Mouse (Mus musculus) hindbrain, embryonic 16.5 days (tissue): ENCODE results near the gene Nav2. TPM values are rescaled to one million over a fixed set of nuclear protein-coding genes. Genes with fewer than 3 reads are reported as not detected.

Experiments
- ATAC-seq: fragments of 200-750 bp; cut with Nextera tagmentation; 2 replicates; pipeline ENCODE4 v1.8.0; 2017; ENCODE audit warnings: moderate TSS enrichment, moderate library complexity
- H3K27ac ChIP-seq: fragments of 300-500 bp; sonication (generic); 2 replicates; pipeline ENCODE4 v1.5.1; 2014; ENCODE audit warnings: low read depth, mild to moderate bottlenecking, control low read depth, low read length, moderate library complexity
- H3K27me3 ChIP-seq: fragments of 300-500 bp; sonication (generic); replicated peaks from 2 replicates; pipeline ENCODE4 v1.6.1; 2014; ENCODE audit warnings: low read length; ENCODE audit not compliant: control insufficient read depth, insufficient read depth
- H3K36me3 ChIP-seq: fragments of 300-500 bp; sonication (generic); 2 replicates; pipeline ENCODE4 v1.6.1; 2014; ENCODE audit warnings: mild to moderate bottlenecking, low read length, moderate library complexity, mixed read lengths; ENCODE audit not compliant: control insufficient read depth, insufficient read depth
- H3K4me1 ChIP-seq: fragments of 300-500 bp; sonication (generic); 2 replicates; pipeline ENCODE4 v1.6.1; 2014; ENCODE audit warnings: low read depth, low read length; ENCODE audit not compliant: control insufficient read depth, insufficient read depth
- H3K4me2 ChIP-seq: fragments of 300-500 bp; sonication (generic); 2 replicates; pipeline ENCODE4 v1.6.1; 2014; ENCODE audit warnings: mild to moderate bottlenecking, low read length, control low read depth, moderate library complexity
- H3K4me3 ChIP-seq: fragments of 300-500 bp; sonication (generic); 2 replicates; pipeline ENCODE4 v1.5.1; 2014; ENCODE audit warnings: mild to moderate bottlenecking, low read length, control low read depth, moderate library complexity
- H3K9ac ChIP-seq: fragments of 300-500 bp; sonication (generic); 2 replicates; pipeline ENCODE4 v1.6.1; 2014; ENCODE audit warnings: low read depth, mild to moderate bottlenecking, control low read depth, low read length, moderate library complexity
- H3K9me3 ChIP-seq: fragments of 300-500 bp; sonication (generic); 2 replicates; pipeline ENCODE4 v1.6.1; 2014; ENCODE audit warnings: mild to moderate bottlenecking, low read length, moderate library complexity; ENCODE audit not compliant: control insufficient read depth
- WGBS: fragments of 180-500 bp; shearing (Covaris S2); extraction: QIAGEN DNeasy Blood & Tissue Kit; methylation state at CpG from one replicate; pipeline ENCODE4 v1.1.7; 2014; 5-methylcytosine and 5-hydroxymethylcytosine counted together
- polyA plus RNA-seq: library from polyadenylated mRNA; unstranded; fragments of >200 nt; fragmentation: Nextera tagmentation; extraction: Ambion mirVana; gene quantifications from 2 replicates; pipeline ENCODE4 v1.2.1, GENCODE M21; 2015

Nav2 gene
- polyA plus RNA-seq, 1 experiment from 2014 or later, result 27.9 TPM

DNA sequence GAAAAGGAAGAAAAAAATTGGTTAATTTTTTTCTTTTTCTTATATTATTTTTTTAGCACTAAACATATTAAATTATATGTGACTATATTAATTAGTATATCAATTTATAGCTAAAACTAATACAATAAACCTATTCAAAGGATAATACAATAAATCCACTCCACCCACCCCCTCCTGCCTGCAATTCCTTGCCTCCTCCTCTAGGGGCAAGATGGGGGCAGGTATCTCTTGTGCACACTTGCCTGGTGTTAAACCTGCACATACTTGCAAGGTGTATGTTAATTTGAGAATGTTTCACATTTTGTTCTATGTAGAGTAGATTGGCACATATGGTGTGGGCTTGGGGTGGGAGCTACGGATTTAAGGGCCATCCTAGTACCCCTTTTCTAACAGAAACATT, 711.6 kb downstream of the Nav2 start:
- Histone ChIP-seq H3K4me1 (no peaks in the 10 kb centered on the region), H3K27ac (no peak overlapping the region), H3K27me3 (peaks cover 68% of the 10 kb centered on the region), H3K9ac (no peak overlapping the region), H3K4me2 (no peak overlapping the region), H3K36me3 (no peaks in the 10 kb centered on the region), H3K4me3 (no peak overlapping the region), H3K9me3 (no peaks in the 10 kb centered on the region)
- 75% methylated on average over 1 of the region's 1 CpGs for WGBS
- ATAC-seq, result no peak

DNA sequence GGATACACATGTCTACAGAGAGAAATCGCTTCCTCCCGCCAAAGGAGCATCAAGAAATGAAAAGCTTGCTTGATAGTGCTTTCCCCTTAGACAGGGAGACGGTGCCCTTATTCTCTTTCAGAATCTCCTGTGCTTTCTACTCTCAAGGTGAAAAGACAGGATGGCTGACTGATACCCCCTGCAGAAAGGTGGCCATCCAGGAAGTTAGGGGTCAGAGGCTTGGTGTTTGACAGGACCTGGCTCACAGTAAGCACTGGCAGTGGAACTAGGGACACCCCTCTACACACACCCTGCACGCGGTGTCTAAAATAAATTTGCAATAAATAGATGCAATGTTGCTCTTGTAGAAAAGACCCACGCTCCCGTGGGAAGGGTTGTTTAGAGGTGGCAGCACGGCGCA, 723.4 kb downstream of the Nav2 start:
- no peak overlapping the region for H3K4me2 ChIP-seq
- WGBS, result 13% methylated on average over 9 of the region's 9 CpGs
- H3K27me3 ChIP-seq, result peaks cover 74% of the 10 kb centered on the region
- no peak overlapping the region for H3K4me3 ChIP-seq
- no peaks in the 10 kb centered on the region for H3K9me3 ChIP-seq
- ATAC-seq, result no peak
- no peak overlapping the region for H3K9ac ChIP-seq
- no peaks in the 10 kb centered on the region for H3K36me3 ChIP-seq
- H3K4me1 ChIP-seq, result peaks cover 6% of the 10 kb centered on the region; the same call in 1 of the 2 replicates
- no peak overlapping the region for H3K27ac ChIP-seq

DNA sequence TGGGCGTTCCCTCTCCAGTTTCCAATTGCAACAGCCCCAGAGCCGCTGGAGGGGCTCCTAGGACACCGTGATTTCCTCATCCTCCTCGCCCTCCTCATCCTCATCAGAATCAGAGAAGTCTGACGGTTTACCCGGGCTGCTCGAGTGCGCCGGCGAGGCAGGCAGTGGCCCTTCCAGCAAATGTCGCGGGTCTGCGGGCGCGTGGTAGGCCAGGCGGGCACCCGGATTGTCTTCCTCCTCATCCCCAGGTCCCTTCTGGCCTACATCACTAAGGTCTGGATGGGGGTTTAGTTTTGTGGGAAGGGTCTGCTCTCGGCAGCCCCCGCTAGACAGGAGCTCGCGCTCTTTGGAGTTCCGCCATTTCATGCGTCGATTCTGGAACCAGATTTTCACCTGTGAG, 723.9 kb downstream of the Nav2 start:
- Histone ChIP-seq H3K27ac (no peak overlapping the region), H3K4me1 (peaks cover 6% of the 10 kb centered on the region; the same call in 1 of the 2 replicates), H3K36me3 (no peaks in the 10 kb centered on the region), H3K9ac (no peak overlapping the region), H3K4me2 (no peak overlapping the region), H3K27me3 (peaks cover 73% of the 10 kb centered on the region), H3K4me3 (no peak overlapping the region), H3K9me3 (no peaks in the 10 kb centered on the region)
- 9% methylated on average over 24 of the region's 24 CpGs for WGBS
- ATAC-seq, result no peak

DNA sequence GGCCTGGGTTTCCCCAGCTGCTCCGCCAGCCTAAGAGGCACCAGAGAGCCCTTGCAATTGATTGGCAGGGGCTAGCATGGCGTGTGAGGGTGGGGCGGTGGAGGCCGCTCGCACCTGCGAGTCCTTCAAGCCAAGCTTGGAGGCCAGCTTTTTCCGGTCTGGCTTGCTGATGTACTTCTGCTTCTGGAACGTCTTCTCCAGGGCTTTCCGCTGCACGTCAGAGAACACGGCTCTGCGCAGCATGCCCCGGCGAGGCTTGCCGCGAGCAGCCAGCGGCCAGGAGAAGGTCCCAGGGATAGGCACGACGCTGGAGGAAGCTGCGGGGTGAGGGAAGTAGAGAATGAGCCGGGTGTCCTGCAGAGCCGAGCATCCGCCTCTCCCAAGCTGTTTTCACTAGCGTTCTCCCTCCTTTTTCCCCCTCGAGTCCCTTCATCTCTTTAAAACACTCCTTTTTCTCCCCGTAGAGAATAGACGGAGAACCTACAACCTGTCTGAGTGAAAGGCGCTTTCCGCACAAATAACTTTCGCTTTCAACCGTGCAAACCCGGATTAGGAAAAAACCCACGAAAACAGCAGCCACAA, 725.0 kb downstream of the Nav2 start:
- H3K4me2 ChIP-seq, result peak overlapping the region; percentile 43
- WGBS, result under 1% methylated on average over 33 of the region's 33 CpGs
- H3K27me3 ChIP-seq, result peaks cover 69% of the 10 kb centered on the region
- H3K4me1 ChIP-seq, result peaks cover 6% of the 10 kb centered on the region; the same call in 1 of the 2 replicates
- no peaks in the 10 kb centered on the region for H3K9me3 ChIP-seq
- H3K4me3 ChIP-seq, result peak overlapping the region; percentile 6
- ATAC-seq, result 0 out of 2 replicates have a peak, but pooled peaks have one; percentile 14
- H3K9ac ChIP-seq, result no peak overlapping the region
- no peak overlapping the region for H3K27ac ChIP-seq
- no peaks in the 10 kb centered on the region for H3K36me3 ChIP-seq

DNA sequence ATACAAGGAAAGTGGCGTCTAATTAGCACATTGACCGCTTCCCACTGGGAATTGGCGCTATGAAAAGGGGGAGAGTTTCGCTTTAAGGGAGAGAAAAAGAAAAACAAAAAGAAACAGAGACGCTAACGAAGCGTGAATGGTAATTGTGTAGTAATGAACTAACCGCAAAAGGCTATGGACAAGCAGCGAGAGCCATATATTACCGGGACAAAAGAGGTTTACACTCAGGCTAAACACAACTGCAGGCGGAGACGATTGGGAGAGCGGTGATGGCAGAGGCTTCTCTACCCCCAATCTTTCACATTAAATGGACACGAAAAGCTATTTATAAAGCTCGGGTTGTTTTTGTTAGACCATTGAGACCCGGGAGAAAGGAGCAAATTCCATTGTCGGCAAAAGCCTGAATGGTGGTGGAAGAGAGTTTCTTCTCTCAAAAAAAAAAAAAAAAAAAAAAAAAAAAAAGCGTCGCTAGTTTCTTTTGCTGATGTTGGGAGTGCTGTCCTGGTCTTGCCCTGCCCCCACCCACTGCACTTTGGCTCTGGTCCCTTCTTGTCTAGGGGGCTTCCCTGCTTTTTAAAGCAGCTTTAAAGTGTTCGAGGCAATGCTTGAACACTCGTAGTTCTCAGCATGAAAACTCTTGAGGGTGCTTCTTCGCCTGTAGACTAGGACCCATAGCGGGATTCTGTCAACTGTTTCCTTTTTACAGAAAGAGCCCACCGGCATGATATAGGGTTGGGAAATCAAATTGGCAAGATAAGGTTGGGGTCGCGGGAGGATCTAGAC, 726.0 kb downstream of the Nav2 start:
- Histone ChIP-seq H3K27ac (no peak overlapping the region), H3K4me3 (peak overlapping the region; percentile 14)

DNA sequence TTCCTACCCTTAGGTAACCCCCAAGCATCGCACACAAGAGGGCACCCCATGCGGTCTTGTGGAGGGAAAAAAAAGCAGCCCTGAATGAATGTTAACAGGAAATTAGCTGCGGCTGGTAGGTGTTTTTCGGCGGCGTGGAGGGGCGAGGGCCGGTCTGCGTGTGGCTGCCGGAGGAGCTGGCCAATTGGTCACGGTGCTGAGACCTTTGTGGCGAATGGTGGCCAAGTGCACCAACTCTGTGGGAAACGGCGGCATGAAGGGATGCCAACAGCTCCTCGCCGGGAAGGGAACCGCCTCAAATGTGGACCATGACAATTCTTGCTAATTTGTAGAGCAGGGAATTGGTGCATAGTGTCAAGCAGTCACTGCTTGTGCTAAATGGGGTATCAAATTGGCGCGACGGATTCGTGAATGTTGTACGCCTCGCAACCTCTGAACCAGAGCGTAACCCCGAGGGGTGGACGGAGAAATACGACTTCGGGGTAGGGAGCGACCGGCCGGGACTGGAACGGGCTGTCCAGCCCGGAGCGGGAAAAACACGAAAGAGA, 726.6 kb downstream of the Nav2 start:
- Histone ChIP-seq H3K4me3 (peak overlapping the region; percentile 6; the same call in 1 of the 2 replicates), H3K36me3 (no peaks in the 10 kb centered on the region), H3K9ac (no peak overlapping the region), H3K9me3 (no peaks in the 10 kb centered on the region), H3K27ac (no peak overlapping the region), H3K4me1 (peaks cover 6% of the 10 kb centered on the region; the same call in 1 of the 2 replicates), H3K27me3 (peaks cover 69% of the 10 kb centered on the region), H3K4me2 (no peak overlapping the region)
- WGBS, result under 1% methylated on average over 35 of the region's 35 CpGs
- ATAC-seq, result 0 out of 2 replicates have a peak, but pooled peaks have one; percentile 20

More for the DNA sequence above, 726.0 kb downstream of the Nav2 start:
- H3K4me2 ChIP-seq, result peak overlapping the region; percentile 43
- WGBS, result under 1% methylated on average over 26 of the region's 26 CpGs
- H3K9me3 ChIP-seq, result no peaks in the 10 kb centered on the region
- peaks cover 6% of the 10 kb centered on the region; the same call in 1 of the 2 replicates for H3K4me1 ChIP-seq
- no peaks in the 10 kb centered on the region for H3K36me3 ChIP-seq
- H3K9ac ChIP-seq, result no peak overlapping the region
- no peak for ATAC-seq
- H3K27me3 ChIP-seq, result peaks cover 68% of the 10 kb centered on the region

DNA sequence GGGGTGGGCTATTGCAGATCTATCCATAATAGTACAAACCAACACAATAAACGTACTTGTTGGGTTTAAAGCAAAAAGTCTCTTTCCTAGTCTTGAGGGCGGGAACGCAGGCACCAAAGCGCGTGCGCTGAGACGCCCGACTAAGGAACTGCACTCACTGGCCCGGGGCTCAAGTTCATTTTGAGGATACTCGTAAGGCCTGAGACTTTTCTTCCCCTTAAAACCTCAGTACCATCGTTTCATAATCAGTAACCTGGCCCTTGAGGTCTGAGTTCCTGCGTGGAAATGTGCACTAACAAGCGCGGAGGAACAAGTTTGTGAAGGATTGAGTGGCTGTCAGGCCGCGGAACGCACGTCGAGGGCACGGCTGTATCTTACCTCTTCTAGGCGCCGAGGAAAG, 727.5 kb downstream of the Nav2 start:
- WGBS, result 1% methylated on average over 22 of the region's 22 CpGs
- Histone ChIP-seq H3K9me3 (no peaks in the 10 kb centered on the region), H3K27me3 (peaks cover 69% of the 10 kb centered on the region), H3K4me1 (peaks cover 6% of the 10 kb centered on the region; the same call in 1 of the 2 replicates), H3K36me3 (no peaks in the 10 kb centered on the region), H3K4me2 (no peak overlapping the region), H3K9ac (no peak overlapping the region), H3K4me3 (no peak overlapping the region), H3K27ac (no peak overlapping the region)
- no peak for ATAC-seq

DNA sequence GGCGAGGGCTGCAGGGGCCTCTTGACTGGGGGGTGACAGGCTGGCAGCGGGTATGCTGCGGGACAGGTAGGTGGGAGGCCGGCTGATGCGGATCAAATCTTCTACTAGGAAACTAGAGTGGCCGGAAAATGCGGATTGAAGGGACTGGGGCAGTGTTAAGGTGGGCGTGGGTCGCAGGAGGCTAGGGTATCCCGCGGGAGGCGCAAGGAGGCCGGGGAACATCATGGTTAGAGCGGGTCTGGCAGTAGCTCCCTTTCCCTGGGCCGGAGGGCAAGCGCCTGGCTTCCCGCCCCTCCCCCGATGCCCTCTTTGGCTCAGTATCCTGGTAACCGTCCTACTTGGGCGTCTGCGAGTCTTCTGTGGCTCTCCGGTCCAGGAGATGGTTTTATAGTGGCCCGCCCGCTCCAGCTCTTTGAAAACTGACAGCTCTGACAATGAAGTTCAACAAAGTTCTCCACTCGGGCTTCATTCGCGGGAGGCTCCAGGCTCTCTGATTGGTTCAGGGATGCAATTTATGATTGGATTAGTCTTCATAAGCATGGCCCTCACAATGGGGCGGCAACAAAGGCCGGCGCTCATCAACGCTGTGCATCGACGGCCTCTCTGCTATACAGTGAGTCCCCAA, 728.1 kb downstream of the Nav2 start, which contains the start of gene Dbx1:
TSS of gene Dbx1 (minus strand) at position 359 of the 625 bp plus-strand sequence.
- Histone ChIP-seq H3K9ac (no peak within 1 kb of the TSS), H3K4me3 (no peak within 1 kb of the TSS), H3K27me3 (peaks cover 70% of the 10 kb centered on the region), H3K36me3 (no peaks in the 10 kb centered on the region), H3K27ac (no peak within 1 kb of the TSS), H3K4me2 (no peak within 1 kb of the TSS), H3K9me3 (no peaks in the 10 kb centered on the region), H3K4me1 (peaks cover 6% of the 10 kb centered on the region; the same call in 1 of the 2 replicates)
- ATAC-seq, result no peak
- under 1% methylated on average over 33 of the region's 33 CpGs for WGBS

DNA sequence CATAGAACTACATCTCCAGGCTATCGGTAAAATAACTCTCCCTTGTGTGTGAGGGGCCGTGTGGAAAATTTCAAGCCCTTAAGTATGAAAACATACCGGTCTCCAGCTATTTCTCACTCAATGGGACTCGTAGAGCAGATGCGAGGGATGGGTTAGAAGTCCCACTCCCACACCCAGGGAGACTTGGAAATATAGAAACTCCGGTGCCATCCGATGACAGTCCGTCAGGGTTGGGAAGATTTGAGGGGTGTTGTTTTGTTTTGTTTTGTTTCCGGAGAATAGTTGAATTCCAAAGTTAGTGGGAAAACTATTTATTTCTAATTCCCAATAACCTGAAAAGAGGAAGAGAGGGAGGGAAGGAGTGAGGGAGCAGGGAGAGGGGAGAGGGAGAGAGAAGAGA, 728.8 kb downstream of the Nav2 start:
- ATAC-seq, result no peak
- Histone ChIP-seq H3K4me1 (peaks cover 6% of the 10 kb centered on the region; the same call in 1 of the 2 replicates), H3K27me3 (peaks cover 69% of the 10 kb centered on the region), H3K9me3 (no peaks in the 10 kb centered on the region), H3K4me3 (no peak overlapping the region), H3K4me2 (no peak overlapping the region), H3K27ac (no peak overlapping the region), H3K36me3 (no peaks in the 10 kb centered on the region), H3K9ac (no peak overlapping the region)
- 2% methylated on average over 9 of the region's 9 CpGs for WGBS
